Mouse (Mus musculus): ENCODE measurements around the gene Erich3. TPM values are rescaled to one million over a fixed set of nuclear protein-coding genes. Genes with fewer than 3 reads are reported as not detected.
A peak's percentile ranks its signal among the peaks of the same experiment; 100 is the strongest.

Erich3 gene
- polyA plus RNA-seq, 1 experiment from 2014 or later, result 0.05 TPM

DNA sequence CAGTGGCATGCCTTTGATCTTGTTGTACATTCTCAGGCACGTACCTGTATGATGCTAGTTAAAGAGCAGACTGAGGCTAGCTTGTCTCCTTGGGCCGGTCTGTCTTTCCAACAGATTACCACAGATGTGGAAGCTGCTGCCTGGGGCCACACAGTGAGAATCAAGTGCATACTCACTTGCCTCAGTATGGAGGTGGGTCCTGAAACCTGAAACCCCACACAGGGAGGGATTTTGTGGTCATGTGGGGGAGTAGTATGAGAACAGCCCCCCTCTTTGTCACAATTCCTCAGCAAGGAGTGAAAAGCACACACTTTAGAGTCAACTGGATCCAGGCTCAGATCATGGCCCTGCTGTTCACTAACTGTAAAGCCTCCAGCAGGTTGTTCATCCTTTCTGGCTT is 151.9 kb downstream of the Erich3 start:
- H3K4me1 ChIP-seq (replicated peaks; ENCODE audit: control insufficient read depth, insufficient read depth), result no peaks in the 10 kb centered on the region
- H3K9ac ChIP-seq (ENCODE audit: low read length), result no peak overlapping the region
- H3K36me3 ChIP-seq (ENCODE audit: control insufficient read depth, insufficient read depth, low read length), result no peaks in the 10 kb centered on the region
- no peaks in the 10 kb centered on the region for H3K9me3 ChIP-seq (ENCODE audit: control insufficient read depth, low read length)
- H3K27ac ChIP-seq (replicated peaks), result no peak overlapping the region
- ATAC-seq (ENCODE audit: low FRiP score, low TSS enrichment) (no peak), DNase-seq (ENCODE audit: low spot score) (no peak)
- no peak for TF ChIP-seq CTCF (IDR thresholded peaks at IDR 0.05; ENCODE audit: low read depth)
- no peak for TF ChIP-seq EP300 (optimal IDR thresholded peaks at IDR 0.05)
- H3K4me2 ChIP-seq (replicated peaks; ENCODE audit: low read depth), result no peak overlapping the region
- 40% methylated on average over 2 of the region's 2 CpGs for WGBS
- no peak overlapping the region for H3K4me3 ChIP-seq (ENCODE audit: low read depth, low read length)
- no peaks in the 10 kb centered on the region for H3K27me3 ChIP-seq (ENCODE audit: control insufficient read depth, insufficient read depth, low read length)

- DNase-seq (ENCODE audit: low spot score) (no peak), ATAC-seq (ENCODE audit: low FRiP score, low TSS enrichment) (no peak)
- Histone ChIP-seq H3K9me3 (ENCODE audit: control insufficient read depth, low read length) (no peaks in the 10 kb centered on the region), H3K27ac (replicated peaks) (no peak overlapping the region), H3K27me3 (ENCODE audit: control insufficient read depth, insufficient read depth, low read length) (no peaks in the 10 kb centered on the region), H3K4me1 (replicated peaks; ENCODE audit: control insufficient read depth, insufficient read depth) (no peaks in the 10 kb centered on the region), H3K36me3 (ENCODE audit: control insufficient read depth, insufficient read depth, low read length) (no peaks in the 10 kb centered on the region), H3K4me3 (ENCODE audit: low read depth, low read length) (no peak overlapping the region), H3K4me2 (replicated peaks; ENCODE audit: low read depth) (no peak overlapping the region), H3K9ac (ENCODE audit: low read length) (no peak overlapping the region)
- no peak for TF ChIP-seq CTCF (IDR thresholded peaks at IDR 0.05; ENCODE audit: low read depth)
- no peak for TF ChIP-seq EP300 (optimal IDR thresholded peaks at IDR 0.05)
- WGBS, result 65% methylated on average over 3 of the region's 3 CpGs
These were observed 152.6 kb downstream of the Erich3 start for GRCm38 (mm10) chr3:154816231-154816630.

- Histone ChIP-seq H3K9me3 (ENCODE audit: control insufficient read depth, low read length) (no peaks in the 10 kb centered on the region), H3K27ac (replicated peaks) (no peak overlapping the region), H3K4me3 (ENCODE audit: low read depth, low read length) (no peak overlapping the region), H3K9ac (ENCODE audit: low read length) (no peak overlapping the region), H3K4me1 (replicated peaks; ENCODE audit: control insufficient read depth, insufficient read depth) (no peaks in the 10 kb centered on the region), H3K27me3 (ENCODE audit: control insufficient read depth, insufficient read depth, low read length) (no peaks in the 10 kb centered on the region), H3K4me2 (replicated peaks; ENCODE audit: low read depth) (no peak overlapping the region), H3K36me3 (ENCODE audit: control insufficient read depth, insufficient read depth, low read length) (no peaks in the 10 kb centered on the region)
- WGBS, result 39% methylated on average over 19 of the region's 19 CpGs
- TF ChIP-seq CTCF (IDR thresholded peaks at IDR 0.05; ENCODE audit: low read depth), result no peak
- peak; percentile 94 for ATAC-seq (ENCODE audit: low FRiP score, low TSS enrichment)
- peak; percentile 64 for DNase-seq (ENCODE audit: low spot score)
These were observed 153.4 kb downstream of the Erich3 start for GRCm38 (mm10) chr3:154816801-154817625.

Other genes starting within 250 kb of the Erich3 start
- gene Cryz, start 67.1 kb upstream of the Erich3 start, polyA plus RNA-seq (2015; fragmentation: Nextera tagmentation; extraction: Ambion mirVana), result 7.9 and 8.2 TPM in 2 replicates
- gene Tyw3, start 66.8 kb upstream of the Erich3 start, polyA plus RNA-seq (2015; fragmentation: Nextera tagmentation; extraction: Ambion mirVana), result 3.9 and 5.5 TPM in 2 replicates